Mouse (Mus musculus): ENCODE measurements around the gene Tmod3. TPM values are rescaled to one million over a fixed set of nuclear protein-coding genes. Genes with fewer than 3 reads are reported as not detected.

The Tmod3 gene
- polyA plus RNA-seq, 1 experiment, result 58.9 TPM

- TF ChIP-seq CTCF (IDR thresholded peaks at IDR 0.05; ENCODE audit: borderline replicate concordance, extremely low read depth, insufficient read depth, insufficient read length), result no peak
- no peak for TF ChIP-seq POLR2A (IDR thresholded peaks at IDR 0.05; ENCODE audit: borderline replicate concordance, extremely low read depth, insufficient read depth, insufficient read length, poor library complexity, severe bottlenecking)
Measured at GRCm38 (mm10) chr9:75579321-75579720, 19.9 kb upstream of the Tmod3 start.

GRCm38 (mm10) chr9:75571036-75571942 lies 11.8 kb upstream of the Tmod3 start:
- no peak for DNase-seq (ENCODE audit: low read depth)
- TF ChIP-seq CTCF (IDR thresholded peaks at IDR 0.05; ENCODE audit: borderline replicate concordance, extremely low read depth, insufficient read depth, insufficient read length) (no peak), POLR2A (IDR thresholded peaks at IDR 0.05; ENCODE audit: borderline replicate concordance, extremely low read depth, insufficient read depth, insufficient read length, poor library complexity, severe bottlenecking) (no peak)

More at GRCm38 (mm10) chr9:75579321-75579720, 19.9 kb upstream of the Tmod3 start:
- DNase-seq (ENCODE audit: low read depth), result no peak

- TF ChIP-seq POLR2A (IDR thresholded peaks at IDR 0.05; ENCODE audit: borderline replicate concordance, extremely low read depth, insufficient read depth, insufficient read length, poor library complexity, severe bottlenecking) (no peak), CTCF (IDR thresholded peaks at IDR 0.05; ENCODE audit: borderline replicate concordance, extremely low read depth, insufficient read depth, insufficient read length) (no peak)
Measured at GRCm38 (mm10) chr9:75568399-75568798, 8.9 kb upstream of the Tmod3 start.

GRCm38 (mm10) chr9:75564892-75565291 lies 5.4 kb upstream of the Tmod3 start:
- TF ChIP-seq CTCF (IDR thresholded peaks at IDR 0.05; ENCODE audit: borderline replicate concordance, extremely low read depth, insufficient read depth, insufficient read length) (no peak), POLR2A (IDR thresholded peaks at IDR 0.05; ENCODE audit: borderline replicate concordance, extremely low read depth, insufficient read depth, insufficient read length, poor library complexity, severe bottlenecking) (no peak)
- no peak for DNase-seq (ENCODE audit: low read depth)

More at GRCm38 (mm10) chr9:75568399-75568798, 8.9 kb upstream of the Tmod3 start:
- no peak for DNase-seq (ENCODE audit: low read depth)

GRCm38 (mm10) chr9:75563622-75564021 lies 4.2 kb upstream of the Tmod3 start:
- DNase-seq (ENCODE audit: low read depth), result no peak
- no peak for TF ChIP-seq POLR2A (IDR thresholded peaks at IDR 0.05; ENCODE audit: borderline replicate concordance, extremely low read depth, insufficient read depth, insufficient read length, poor library complexity, severe bottlenecking)
- no peak for TF ChIP-seq CTCF (IDR thresholded peaks at IDR 0.05; ENCODE audit: borderline replicate concordance, extremely low read depth, insufficient read depth, insufficient read length)

- DNase-seq (ENCODE audit: low read depth), result no peak
- TF ChIP-seq CTCF (IDR thresholded peaks at IDR 0.05; ENCODE audit: borderline replicate concordance, extremely low read depth, insufficient read depth, insufficient read length), result peak; percentile 13; the same call in 1 of the 2 replicates
- no peak for TF ChIP-seq POLR2A (IDR thresholded peaks at IDR 0.05; ENCODE audit: borderline replicate concordance, extremely low read depth, insufficient read depth, insufficient read length, poor library complexity, severe bottlenecking)
Measured at GRCm38 (mm10) chr9:75563176-75563575, 3.7 kb upstream of the Tmod3 start.

GRCm38 (mm10) chr9:75561040-75561669 lies 1.7 kb upstream of the Tmod3 start:
- no peak for TF ChIP-seq POLR2A (IDR thresholded peaks at IDR 0.05; ENCODE audit: borderline replicate concordance, extremely low read depth, insufficient read depth, insufficient read length, poor library complexity, severe bottlenecking)
- no peak for TF ChIP-seq CTCF (IDR thresholded peaks at IDR 0.05; ENCODE audit: borderline replicate concordance, extremely low read depth, insufficient read depth, insufficient read length)
- DNase-seq (ENCODE audit: low read depth), result no peak

GRCm38 (mm10) chr9:75560353-75560752 lies 896 bp upstream of the Tmod3 start:
- DNase-seq (ENCODE audit: low read depth), result no peak
- no peak for TF ChIP-seq CTCF (IDR thresholded peaks at IDR 0.05; ENCODE audit: borderline replicate concordance, extremely low read depth, insufficient read depth, insufficient read length)
- no peak for TF ChIP-seq POLR2A (IDR thresholded peaks at IDR 0.05; ENCODE audit: borderline replicate concordance, extremely low read depth, insufficient read depth, insufficient read length, poor library complexity, severe bottlenecking)

- DNase-seq (ENCODE audit: low read depth), result peak; percentile 41
- TF ChIP-seq POLR2A (IDR thresholded peaks at IDR 0.05; ENCODE audit: borderline replicate concordance, extremely low read depth, insufficient read depth, insufficient read length, poor library complexity, severe bottlenecking), result no peak
Measured at GRCm38 (mm10) chr9:75558812-75559511, 495 bp downstream of the Tmod3 start.

GRCm38 (mm10) chr9:75558360-75558759 lies 1.1 kb downstream of the Tmod3 start:
- DNase-seq (ENCODE audit: low read depth), result no peak
- TF ChIP-seq POLR2A (IDR thresholded peaks at IDR 0.05; ENCODE audit: borderline replicate concordance, extremely low read depth, insufficient read depth, insufficient read length, poor library complexity, severe bottlenecking) (no peak), CTCF (IDR thresholded peaks at IDR 0.05; ENCODE audit: borderline replicate concordance, extremely low read depth, insufficient read depth, insufficient read length) (no peak)

GRCm38 (mm10) chr9:75553719-75554118 lies 5.7 kb downstream of the Tmod3 start:
- TF ChIP-seq CTCF (IDR thresholded peaks at IDR 0.05; ENCODE audit: borderline replicate concordance, extremely low read depth, insufficient read depth, insufficient read length) (no peak), POLR2A (IDR thresholded peaks at IDR 0.05; ENCODE audit: borderline replicate concordance, extremely low read depth, insufficient read depth, insufficient read length, poor library complexity, severe bottlenecking) (no peak)
- no peak for DNase-seq (ENCODE audit: low read depth)

All from brain, embryonic 14.5 days (tissue).